Mouse (Mus musculus) myocyte (in vitro differentiated cells): ENCODE results near the gene Mvd. TPM values are rescaled to one million over a fixed set of nuclear protein-coding genes. Genes with fewer than 3 reads are reported as not detected.

ENCODE experiments used
- H3K27me3 ChIP-seq: one replicate; pipeline ENCODE4 v1.6.1; 2011; ENCODE audit not compliant: control insufficient read depth, insufficient read depth, insufficient read length
- H3K36me3 ChIP-seq: one replicate; pipeline ENCODE4 v1.6.1; 2011; ENCODE audit not compliant: control insufficient read depth, insufficient read depth
- H3K4me2 ChIP-seq: one replicate; pipeline ENCODE4 v1.6.1; 2011; ENCODE audit warnings: low read depth, control low read depth
- H3K4me3 ChIP-seq: one replicate; pipeline ENCODE4 v1.5.1; 2011; ENCODE audit warnings: mild to moderate bottlenecking, control low read depth, moderate library complexity
- H3K79me2 ChIP-seq: one replicate; pipeline ENCODE4 v1.6.1; 2011; ENCODE audit not compliant: control insufficient read depth, insufficient read depth
- H3ac ChIP-seq: one replicate; pipeline ENCODE4 v1.6.1; 2011; ENCODE audit not compliant: control insufficient read depth, insufficient read length
- CEBPB ChIP-seq: IDR thresholded peaks from 2 replicates; pipeline ENCODE4 v1.6.1; 2011; ENCODE audit warnings: mild to moderate bottlenecking, moderate library complexity; ENCODE audit not compliant: poor library complexity, insufficient read depth, severe bottlenecking
- E2F4 ChIP-seq: IDR thresholded peaks from one replicate; pipeline ENCODE4 v1.6.1; 2011; ENCODE audit warnings: mild to moderate bottlenecking, control low read depth, moderate library complexity; ENCODE audit not compliant: insufficient read depth
- MAX ChIP-seq: IDR thresholded peaks from one replicate; pipeline ENCODE4 v1.6.1; 2011; ENCODE audit warnings: low read depth, mild to moderate bottlenecking, control low read depth
- MYOD1 ChIP-seq, 3 experiments: IDR thresholded peaks; one replicate each; pipeline ENCODE4 v1.6.1; 2011; ENCODE audit warnings: control low read depth in 2 of 3, low read depth in 2 of 3, mild to moderate bottlenecking in 2 of 3, moderate library complexity in 1 of 3; ENCODE audit not compliant: insufficient read length in 2 of 3, control insufficient read depth in 1 of 3
- MYOG ChIP-seq, 3 experiments: IDR thresholded peaks; one replicate each; pipeline ENCODE4 v1.6.1; 2011; ENCODE audit warnings: control low read depth in 2 of 3, low read depth in 2 of 3, mild to moderate bottlenecking in 2 of 3; ENCODE audit not compliant: insufficient read length in 2 of 3, control insufficient read depth in 1 of 3, insufficient read depth in 1 of 3
- POLR2A ChIP-seq: IDR thresholded peaks from one replicate; pipeline ENCODE4 v1.6.1; 2011; ENCODE audit warnings: low read depth, mild to moderate bottlenecking, control low read depth, moderate library complexity; ENCODE audit not compliant: insufficient read length
- POLR2AphosphoS2 ChIP-seq: IDR thresholded peaks from one replicate; pipeline ENCODE4 v1.6.1; 2011; ENCODE audit warnings: low read depth, control low read depth; ENCODE audit not compliant: insufficient read length
- REST ChIP-seq: IDR thresholded peaks from one replicate; pipeline ENCODE4 v1.6.1; 2011; ENCODE audit warnings: mild to moderate bottlenecking, control low read depth, moderate library complexity; ENCODE audit not compliant: insufficient read depth, insufficient read length
- SRF ChIP-seq: IDR thresholded peaks from one replicate; pipeline ENCODE4 v1.6.1; 2011; ENCODE audit warnings: low read depth; ENCODE audit not compliant: control insufficient read depth, insufficient read length
- TCF12 ChIP-seq: IDR thresholded peaks from one replicate; pipeline ENCODE4 v1.6.1; 2011; ENCODE audit warnings: mild to moderate bottlenecking, control low read depth; ENCODE audit not compliant: poor library complexity, insufficient read depth, severe bottlenecking
- TCF3 ChIP-seq: IDR thresholded peaks from one replicate; pipeline ENCODE4 v1.6.1; 2011; ENCODE audit warnings: low read depth, control low read depth; ENCODE audit not compliant: insufficient read length
- USF1 ChIP-seq: IDR thresholded peaks from one replicate; pipeline ENCODE4 v1.6.1; 2011; ENCODE audit warnings: low read depth, mild to moderate bottlenecking, control low read depth, moderate library complexity
- polyA plus RNA-seq: library from polyadenylated mRNA; unstranded; fragments of >200 nt; fragmentation: generic; extraction: Trizol; gene quantifications from one replicate; pipeline ENCODE4 v1.2.1, GENCODE M21; 2012; ENCODE audit warnings: missing spikeins

Gene Mvd
- polyA plus RNA-seq, 1 experiment, result 85.3 TPM

- Histone ChIP-seq H3K4me2 (peak overlapping the region; percentile 74), H3K79me2 (no peaks in the 10 kb centered on the region), H3K36me3 (no peaks in the 10 kb centered on the region), H3ac (no peak overlapping the region), H3K4me3 (no peak overlapping the region), H3K27me3 (peaks cover under 1% of the 10 kb centered on the region)
- TF ChIP-seq SRF (no peak), MAX (no peak), E2F4 (no peak), TCF3 (no peak), MYOD1 (IDR thresholded peaks at IDR 0.05; ENCODE audit: control insufficient read depth in 1 of 3, insufficient read length in 2 of 3, low read depth in 2 of 3) (no peak), MYOG (IDR thresholded peaks at IDR 0.05; ENCODE audit: control insufficient read depth in 1 of 3, insufficient read depth in 1 of 3, insufficient read length in 2 of 3, low read depth in 2 of 3) (no peak)
These were observed 16.1 kb upstream of the Mvd start for GRCm38 (mm10) chr8:122459218-122459900.

- Histone ChIP-seq H3K79me2 (no peaks in the 10 kb centered on the region), H3K4me2 (no peak overlapping the region), H3K36me3 (no peaks in the 10 kb centered on the region), H3ac (no peak overlapping the region), H3K4me3 (no peak overlapping the region), H3K27me3 (peaks cover 5% of the 10 kb centered on the region)
- TF ChIP-seq USF1 (no peak), MYOD1 (IDR thresholded peaks at IDR 0.05; ENCODE audit: control insufficient read depth in 1 of 3, insufficient read length in 2 of 3, low read depth in 2 of 3) (no peak), REST (no peak)
These were observed 13.9 kb upstream of the Mvd start for GRCm38 (mm10) chr8:122457171-122457570.

DNA sequence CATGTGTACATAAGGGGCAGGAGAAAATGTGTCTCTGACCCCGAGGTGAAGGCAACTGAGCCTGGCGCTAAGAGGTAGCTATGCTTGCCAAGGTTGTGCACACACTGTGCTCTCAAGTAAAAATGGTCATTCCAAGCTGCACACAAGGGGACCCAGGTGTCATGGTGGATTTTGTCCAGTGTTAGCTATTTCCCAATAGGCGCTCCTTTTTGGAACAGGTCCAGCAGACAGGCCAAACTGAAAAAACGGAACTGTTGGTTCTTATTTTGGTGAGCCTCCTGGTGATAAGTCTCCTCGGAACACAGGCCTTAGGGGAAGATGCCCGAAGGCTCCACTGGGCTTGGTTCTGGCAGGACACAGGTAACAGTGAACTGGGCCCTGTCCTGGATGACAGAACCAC lies 11.2 kb upstream of the Mvd start:
- H3K4me3 ChIP-seq, result no peak overlapping the region
- H3K79me2 ChIP-seq, result no peaks in the 10 kb centered on the region
- H3K27me3 ChIP-seq, result peaks cover 5% of the 10 kb centered on the region
- H3K4me2 ChIP-seq, result no peak overlapping the region
- H3ac ChIP-seq, result no peak overlapping the region
- no peaks in the 10 kb centered on the region for H3K36me3 ChIP-seq
- TF ChIP-seq TCF3 (no peak), CEBPB (no peak), E2F4 (no peak), USF1 (no peak), REST (no peak), SRF (no peak), POLR2A (no peak), TCF12 (no peak)

DNA sequence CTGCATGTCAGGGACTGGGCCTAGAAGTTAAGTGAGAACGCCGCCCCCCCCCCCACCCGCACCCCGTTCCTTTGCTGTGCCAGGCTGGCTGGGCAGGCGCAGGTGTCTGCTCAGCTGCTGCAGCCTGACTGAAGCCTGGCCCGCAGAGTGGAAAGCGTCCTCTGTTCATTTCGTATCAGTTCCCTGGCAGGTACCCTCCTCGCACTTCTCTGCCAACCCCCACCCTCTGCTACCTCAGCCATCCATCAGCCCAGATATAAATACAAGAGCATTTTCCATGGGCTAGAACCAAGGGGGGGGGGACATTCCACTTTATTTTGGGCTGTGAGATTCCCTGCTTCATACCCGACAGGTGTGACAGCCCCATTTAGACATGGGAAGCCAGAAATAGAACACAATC lies 8.9 kb upstream of the Mvd start:
- TF ChIP-seq MYOG (IDR thresholded peaks at IDR 0.05; ENCODE audit: control insufficient read depth in 1 of 3, insufficient read depth in 1 of 3, insufficient read length in 2 of 3, low read depth in 2 of 3) (peak in 2 of 3 experiments; percentile 32 to 56), MYOD1 (IDR thresholded peaks at IDR 0.05; ENCODE audit: control insufficient read depth in 1 of 3, insufficient read length in 2 of 3, low read depth in 2 of 3) (peak in 1 of 3 experiments; percentile 58), MAX (no peak), POLR2A (no peak), USF1 (no peak), CEBPB (no peak), E2F4 (no peak), TCF12 (no peak)
- Histone ChIP-seq H3K27me3 (peaks cover 5% of the 10 kb centered on the region), H3ac (no peak overlapping the region), H3K79me2 (no peaks in the 10 kb centered on the region), H3K4me3 (no peak overlapping the region), H3K36me3 (no peaks in the 10 kb centered on the region), H3K4me2 (peak overlapping the region; percentile 12)

DNA sequence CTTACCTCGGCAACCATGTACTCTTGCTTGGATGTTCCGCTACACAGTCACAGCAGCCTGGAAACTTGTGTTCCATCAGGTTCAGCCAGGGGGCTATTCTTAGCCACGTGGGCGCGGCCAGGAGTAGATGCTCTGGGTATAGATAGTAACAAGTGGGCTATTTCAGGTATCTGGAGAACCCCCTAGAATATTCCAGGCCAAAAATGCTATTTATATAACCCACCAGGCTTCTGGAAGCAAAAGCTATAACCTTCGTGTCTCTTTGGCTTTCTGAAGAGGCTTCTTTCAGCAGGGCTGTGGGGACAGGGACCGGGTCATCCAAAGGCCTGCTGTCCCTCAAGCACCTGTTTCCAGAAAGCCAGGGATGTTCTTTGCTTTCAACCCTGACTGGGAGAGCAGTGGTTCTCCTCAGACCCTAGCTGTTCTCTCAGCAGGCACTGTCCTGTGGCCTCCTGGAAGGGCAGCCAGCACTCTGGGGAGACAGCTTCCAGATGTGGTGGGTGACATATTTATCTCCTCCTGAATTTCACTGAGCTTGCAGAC lies 8.0 kb upstream of the Mvd start:
- H3K27me3 ChIP-seq, result peaks cover 5% of the 10 kb centered on the region
- no peaks in the 10 kb centered on the region for H3K79me2 ChIP-seq
- no peak for TF ChIP-seq MAX
- TF ChIP-seq POLR2AphosphoS2, result no peak
- TF ChIP-seq SRF, result no peak
- no peak for TF ChIP-seq TCF3
- no peak for TF ChIP-seq TCF12
- peak in 2 of 3 experiments; percentile 49 to 52 for TF ChIP-seq MYOG (IDR thresholded peaks at IDR 0.05; ENCODE audit: control insufficient read depth in 1 of 3, insufficient read depth in 1 of 3, insufficient read length in 2 of 3, low read depth in 2 of 3)
- no peak for TF ChIP-seq USF1
- peak in 2 of 3 experiments; percentile 30 to 47 for TF ChIP-seq MYOD1 (IDR thresholded peaks at IDR 0.05; ENCODE audit: control insufficient read depth in 1 of 3, insufficient read length in 2 of 3, low read depth in 2 of 3)
- no peak overlapping the region for H3K4me3 ChIP-seq
- no peak overlapping the region for H3K4me2 ChIP-seq
- H3K36me3 ChIP-seq, result no peaks in the 10 kb centered on the region
- H3ac ChIP-seq, result no peak overlapping the region
